ENCODE assay signal across 21 mouse cellular contexts in the genomic region with DNA sequence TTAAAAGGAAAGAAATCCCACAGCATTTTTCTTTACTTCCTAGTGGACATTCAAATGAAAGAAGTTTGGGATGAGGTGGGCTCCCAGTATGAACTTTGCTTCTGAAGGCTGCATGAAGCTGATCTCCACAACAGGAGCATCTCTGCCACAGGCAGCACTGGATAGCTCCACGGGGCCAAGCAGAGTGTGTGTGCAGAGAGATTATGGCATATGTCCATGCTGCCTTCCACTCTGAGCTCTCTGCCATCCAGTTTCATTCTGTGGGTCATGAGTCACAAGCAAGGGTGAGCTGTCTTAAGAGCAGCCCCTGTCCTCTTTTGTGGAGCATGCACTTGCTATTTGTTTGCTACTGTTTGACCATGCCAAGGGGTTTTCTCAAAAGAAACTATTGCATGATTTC. TPM values are rescaled to one million over a fixed set of nuclear protein-coding genes. Genes with fewer than 3 reads are reported as not detected.
DNase-seq lines count a peak whose midpoint lies in the region; ATAC-seq and TF ChIP-seq lines count a peak whose summit lies in the region.
"Had no signal": no experiment of that assay in that cellular context is flagged by ENCODE, and none has a peak within 500 bp of the region (broad histone marks: within the 10 kb centered on the region; RNA-seq: fewer than 3 reads in every experiment).

No protein-coding gene starts in this region.

- POLR2A ChIA-PET in Patski (lab: Charles Lee) = interaction anchor here (0.6 kb wide), 1 partner anchor 105 kb away, joined by 3 read pairs; no protein-coding TSS in a partner anchor

- H3K9ac ChIP-seq in forebrain, embryonic 15.5 days (replicated peaks) = no peak overlapping the region
- H3K9ac ChIP-seq: heart, embryonic 13.5 days; liver, postnatal 0 days; neural tube, embryonic 12.5 days had no signal

- WGBS in forebrain, embryonic 15.5 days = 32% methylated on average over 1 of the region's 1 CpGs
- WGBS in olfactory bulb, adult 2 months = 12% methylated on average over 1 of the region's 1 CpGs

- TF ChIP-seq CTCF in Patski (IDR thresholded peaks at IDR 0.05) = no peak
- TF ChIP-seq CTCF in olfactory bulb, adult 2 months (IDR thresholded peaks at IDR 0.05; ENCODE audit: insufficient read depth, low read depth, low read length) = no peak

- no peak for TF ChIP-seq POLR2A in olfactory bulb, adult 2 months (IDR thresholded peaks at IDR 0.05; ENCODE audit: insufficient read depth, low read depth, low read length)

- peaks cover 7% of the 10 kb centered on the region for H3K4me1 ChIP-seq in megakaryocyte, embryonic 14.5 days
- peaks cover 52% of the 10 kb centered on the region for H3K4me1 ChIP-seq in forebrain, embryonic 15.5 days
- H3K4me1 ChIP-seq in olfactory bulb, adult 2 months (ENCODE audit: control insufficient read depth, insufficient read depth, low read length) = peaks cover 12% of the 10 kb centered on the region

- H3K27ac ChIP-seq in forebrain, embryonic 15.5 days (replicated peaks) = no peak overlapping the region; the same call in 1 of the 2 replicates
- H3K27ac ChIP-seq in olfactory bulb, adult 2 months (ENCODE audit: insufficient read depth, low read depth, low read length) = peak overlapping the region; percentile 61
- H3K27ac ChIP-seq: gastrocnemius, adult 2 months; heart, embryonic 13.5 days; hindbrain, postnatal 0 days; kidney, postnatal 0 days; neural tube, embryonic 12.5 days; stomach, postnatal 0 days had no signal

- ATAC-seq in megakaryocyte, adult 5-6 weeks (ENCODE audit: poor library complexity, severe bottlenecking) = no peak
- ATAC-seq in Patski = peak; percentile 6
- no peak for ATAC-seq in forebrain, embryonic 15.5 days (replicated peaks)
- ATAC-seq: hindbrain, postnatal 0 days; liver, postnatal 0 days had no signal

- peak overlapping the region; percentile 20; the same call in 1 of the 2 replicates for H3K4me2 ChIP-seq in forebrain, embryonic 15.5 days (replicated peaks)
- H3K4me2 ChIP-seq: heart, embryonic 13.5 days; neural tube, embryonic 12.5 days had no signal

- peak overlapping the region; percentile 42 for H3K4me3 ChIP-seq in megakaryocyte, embryonic 14.5 days (replicated peaks)
- H3K4me3 ChIP-seq in forebrain, embryonic 15.5 days = no peak overlapping the region
- H3K4me3 ChIP-seq in olfactory bulb, adult 2 months (ENCODE audit: insufficient read depth, low read depth, low read length) = peak overlapping the region; percentile 10; the same call in 1 of the 2 replicates
- H3K4me3 ChIP-seq: gastrocnemius, adult 2 months; heart, embryonic 13.5 days; neural tube, embryonic 12.5 days had no signal

- CTCF ChIA-PET in Patski (lab: Charles Lee) = interaction anchor here (1.8 kb wide), 1 partner anchor 11 kb away, joined by 7 read pairs; no protein-coding TSS in a partner anchor

- DNase-seq in Patski (ENCODE audit: low read depth, low spot score) = no peak
- no peak for DNase-seq in embryo, embryonic 10 days (ENCODE audit: low spot score)
- no peak for DNase-seq in retina, embryonic 14.5 days (ENCODE audit: low spot score)
- DNase-seq: adrenal gland, adult 8-10 months; cerebellum, postnatal 36 days; heart, postnatal 36 days; liver; liver, postnatal 0 days; lung, postnatal 4 days had no signal

- H3K27me3 ChIP-seq in megakaryocyte, embryonic 14.5 days (replicated peaks) = no peaks in the 10 kb centered on the region
- H3K27me3 ChIP-seq in Patski = no peaks in the 10 kb centered on the region
- H3K27me3 ChIP-seq in forebrain, embryonic 15.5 days = no peaks in the 10 kb centered on the region
- H3K27me3 ChIP-seq: heart, embryonic 13.5 days; neural tube, embryonic 12.5 days had no signal

- no peaks in the 10 kb centered on the region for H3K36me3 ChIP-seq in megakaryocyte, embryonic 14.5 days (replicated peaks; ENCODE audit: low read length)
- no peaks in the 10 kb centered on the region for H3K36me3 ChIP-seq in forebrain, embryonic 15.5 days
- H3K36me3 ChIP-seq: G1E; heart, embryonic 13.5 days; neural tube, embryonic 12.5 days had no signal

- in situ Hi-C loops in Patski (cut with MboI; ENCODE audit: low pct_unique_long_range_greater_than_20kb) = no loop called here

- H3K9me3 ChIP-seq in megakaryocyte, embryonic 14.5 days = no peaks in the 10 kb centered on the region
- H3K9me3 ChIP-seq in forebrain, embryonic 15.5 days = no peaks in the 10 kb centered on the region
- H3K9me3 ChIP-seq: G1E; heart, embryonic 13.5 days; neural tube, embryonic 12.5 days had no signal

RNA-seq across cellular contexts. Expression of gene Lix1, which starts 3.1 kb away (rescaled TPM):
- polyA plus RNA-seq in megakaryocyte, embryonic 14.5 days (2012; ENCODE audit: insufficient read depth, low replicate concordance) = not detected in 2 replicates
- not detected in 2 replicates for total RNA-seq in megakaryocyte, adult 5-6 weeks (2015)
- total RNA-seq in megakaryocyte, adult 5-6 weeks (2017) = not detected in 2 replicates
- not detected for polyA plus RNA-seq in Patski (2021)
- polyA plus RNA-seq in forebrain, embryonic 15.5 days (2015; fragmentation: Nextera tagmentation; extraction: Ambion mirVana) = 34.1 and 39.5 TPM in 2 replicates
- polyA plus RNA-seq in olfactory bulb, adult 2 months (2012; ENCODE audit: insufficient read depth, insufficient read length, low replicate concordance, missing spikeins) = not detected in 2 replicates
- total RNA-seq: granulocyte monocyte progenitor cell, adult 5-6 weeks had no signal
- polyA plus RNA-seq: G1E had no signal

RNA-seq across cellular contexts. Expression of gene Riok2, which starts 31.5 kb away (rescaled TPM):
- 6.4 and 6.6 TPM in 2 replicates for polyA plus RNA-seq in megakaryocyte, embryonic 14.5 days (2012; ENCODE audit: insufficient read depth, low replicate concordance)
- total RNA-seq in megakaryocyte, adult 5-6 weeks (2015) = 28.0 and 29.2 TPM in 2 replicates
- total RNA-seq in megakaryocyte, adult 5-6 weeks (2017) = 33.7 and 40.5 TPM in 2 replicates
- polyA plus RNA-seq in Patski (2021) = 37.5 TPM
- 27.0 and 29.4 TPM in 2 replicates for polyA plus RNA-seq in forebrain, embryonic 15.5 days (2015; fragmentation: Nextera tagmentation; extraction: Ambion mirVana)
- not detected in 2 replicates for polyA plus RNA-seq in olfactory bulb, adult 2 months (2012; ENCODE audit: insufficient read depth, insufficient read length, low replicate concordance, missing spikeins)

Comparison
In these comparisons a context has a peak if more than half of its experiments do, and no peak if none do; other contexts are left out.
1. RNA of gene Lix1, which starts 3.1 kb away (polyA plus RNA-seq): not detected in olfactory bulb, adult 2 months and 34.1 to 39.5 TPM in forebrain, embryonic 15.5 days; not detected in Patski (single experiment) and not detected in megakaryocyte, embryonic 14.5 days; every median in the first group is over 10 times any median in the second.